Mouse (Mus musculus): ENCODE measurements around the gene Gfod2.

The Gfod2 gene

GRCm38 (mm10) chr8:105758277-105759108 is at the start of gene Gfod2:
Gene Gfod2 (minus strand): TSS chr8:105758664.
- in situ Hi-C loops (cut with MboI, MseI): no loop called here

- in situ Hi-C loops (cut with MboI, MseI): loop anchor here (25.0 kb wide), 1 partner anchor 1220 kb away; the partner anchor contains the start of gene Pdp2
Measured at GRCm38 (mm10) chr8:105807766-105808165, 49.3 kb upstream of the Gfod2 start.

DNA sequence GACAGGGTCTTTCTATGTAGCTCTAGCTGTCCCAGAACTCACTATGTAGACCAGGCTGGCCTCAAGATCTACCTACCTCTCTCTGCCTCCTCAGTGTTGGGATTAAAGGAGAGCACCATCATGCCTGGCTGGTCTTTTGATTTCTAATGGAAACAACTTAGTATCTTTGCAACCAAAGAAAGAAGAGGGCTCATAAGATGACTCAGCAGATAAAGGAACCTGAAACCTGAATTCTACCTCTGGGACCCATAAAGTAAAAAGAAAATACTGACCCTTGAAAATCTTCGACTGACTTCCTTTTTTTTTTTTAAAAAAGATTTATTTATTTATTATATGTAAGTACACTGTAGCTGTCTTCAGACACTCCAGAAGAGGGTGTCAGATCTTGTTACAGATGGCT is 47.5 kb upstream of the Gfod2 start:
- in situ Hi-C loops (cut with MboI, MseI): loop anchor here (25.0 kb wide), 1 partner anchor 1219 kb away; the partner anchor contains the start of gene Pdp2

- in situ Hi-C loops (cut with MboI, MseI): loop anchor here (25.0 kb wide), 1 partner anchor 1218 kb away; the partner anchor contains the start of gene Pdp2
Measured at GRCm38 (mm10) chr8:105805346-105805745, 46.9 kb upstream of the Gfod2 start.

GRCm38 (mm10) chr8:105804797-105805196 is 46.3 kb upstream of the Gfod2 start:
- in situ Hi-C loops (cut with MboI, MseI): loop anchor here (25.0 kb wide), 1 partner anchor 1217 kb away; the partner anchor contains the start of gene Pdp2

DNA sequence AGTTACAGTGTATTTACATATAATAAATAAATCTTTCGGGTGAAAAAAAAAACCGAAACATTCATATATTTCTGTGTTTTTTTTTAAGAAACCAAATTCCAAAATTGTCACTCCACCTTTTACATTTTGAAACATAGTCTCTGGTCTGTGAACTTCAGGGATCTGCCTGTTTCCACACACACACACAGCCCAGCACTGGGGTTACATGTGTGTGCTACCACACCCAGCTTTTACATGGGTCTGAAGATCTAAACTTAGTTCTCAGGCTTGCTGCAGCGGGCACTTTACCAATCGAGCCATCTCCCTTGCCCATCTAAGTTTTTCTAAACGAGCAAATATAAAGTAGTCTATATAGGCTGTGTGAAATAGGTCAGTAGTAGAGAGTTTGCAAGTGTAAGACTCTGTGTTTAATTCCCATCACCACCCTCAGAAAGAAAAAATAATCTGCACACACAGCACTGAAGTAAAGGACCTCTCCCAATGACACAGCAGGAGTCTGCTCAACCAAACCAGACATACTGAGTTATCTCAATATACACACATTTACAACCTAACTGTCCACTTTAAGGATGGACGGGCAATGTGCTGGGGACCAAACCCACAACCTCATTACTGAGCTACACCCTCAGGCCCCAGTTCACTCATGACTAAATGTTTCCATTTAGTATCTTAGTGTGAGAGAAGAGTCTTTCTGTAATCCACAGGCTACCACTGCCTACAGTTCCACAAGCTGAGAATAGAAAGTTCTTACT is 42.9 kb upstream of the Gfod2 start:
- in situ Hi-C loops (cut with MboI, MseI): loop anchor here (25.0 kb wide), 1 partner anchor 1214 kb away; the partner anchor contains the start of gene Pdp2

DNA sequence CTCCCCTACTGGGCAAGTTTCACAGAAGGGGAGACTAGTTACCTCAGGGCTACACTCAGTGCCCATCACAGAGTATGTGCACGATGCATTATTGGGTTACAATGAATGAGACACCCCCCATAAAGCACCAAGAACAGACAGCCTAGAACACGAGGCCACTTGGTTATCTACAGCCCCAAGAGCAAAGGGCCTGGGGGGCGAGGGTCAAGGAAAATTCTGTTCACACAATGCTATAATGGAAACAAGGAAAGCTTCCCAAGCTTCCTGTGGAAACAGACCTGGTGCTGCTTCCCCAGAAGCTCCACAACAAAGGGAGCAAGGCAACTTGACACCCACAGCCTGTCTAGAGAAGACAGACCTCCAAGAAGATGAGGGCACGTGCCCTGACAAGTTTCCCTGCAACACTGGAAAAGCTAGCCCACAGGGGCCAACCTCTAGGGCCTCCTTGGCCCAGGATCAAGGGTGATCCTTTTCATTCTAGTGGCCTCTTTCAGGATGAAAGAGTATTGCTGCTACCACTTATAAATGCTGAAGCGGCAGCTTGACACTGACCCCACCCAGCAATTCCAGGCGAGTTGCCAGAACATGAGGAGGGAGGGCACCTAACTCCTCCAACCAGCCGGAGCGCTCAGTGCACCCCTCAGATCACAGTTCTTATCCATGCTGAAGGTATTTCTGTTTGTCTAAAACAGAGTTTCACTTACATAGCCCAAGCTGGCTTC is 40.8 kb upstream of the Gfod2 start:
- in situ Hi-C loops (cut with MboI, MseI): no loop called here

- in situ Hi-C loops (cut with MboI, MseI): no loop called here
Measured at GRCm38 (mm10) chr8:105798408-105798807, 39.9 kb upstream of the Gfod2 start.

- in situ Hi-C loops (cut with MboI, MseI): no loop called here
Measured at GRCm38 (mm10) chr8:105795785-105796184, 37.3 kb upstream of the Gfod2 start.

GRCm38 (mm10) chr8:105794009-105794598 is 35.6 kb upstream of the Gfod2 start:
- in situ Hi-C loops (cut with MboI, MseI): no loop called here

DNA sequence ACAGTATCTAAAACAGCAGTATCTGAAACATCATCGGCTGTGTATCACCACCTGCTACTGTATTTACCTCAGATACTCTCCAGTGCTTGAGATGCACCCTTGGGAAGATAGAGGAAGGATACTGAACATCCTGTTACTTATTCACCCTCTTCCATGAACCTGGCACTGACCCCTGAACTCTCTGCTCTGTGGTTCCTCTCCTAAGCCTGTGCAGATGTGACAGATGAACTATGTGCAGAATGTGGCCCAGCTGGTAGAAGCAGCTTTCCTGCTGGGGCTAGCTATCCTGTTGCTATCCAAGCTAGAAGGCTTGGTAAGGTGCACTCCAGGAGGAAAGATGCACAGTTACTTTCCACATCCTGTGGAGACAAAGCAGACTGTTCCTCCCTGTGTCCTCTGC is 34.9 kb upstream of the Gfod2 start:
- in situ Hi-C loops (cut with MboI, MseI): no loop called here

DNA sequence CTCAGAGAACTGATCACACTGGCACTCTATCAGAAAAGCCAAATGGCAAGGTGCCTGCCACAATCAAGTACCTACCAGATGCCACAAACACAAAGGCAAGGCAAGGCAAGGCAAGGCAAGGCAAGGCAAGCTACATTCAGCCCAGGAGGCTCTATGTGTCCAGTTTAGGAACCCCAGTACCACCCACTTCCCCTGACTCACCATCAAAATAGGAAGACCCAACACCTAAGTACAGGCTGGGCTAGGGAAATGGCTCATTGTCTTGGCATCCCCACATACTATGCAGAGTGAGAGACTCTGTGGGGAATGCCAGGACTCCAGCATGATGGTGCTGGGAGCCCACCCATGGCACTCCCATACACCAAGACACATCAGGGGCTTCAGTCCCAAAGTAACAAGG is 31.2 kb upstream of the Gfod2 start:
- in situ Hi-C loops (cut with MboI, MseI): loop anchor here (10.0 kb wide), 1 partner anchor 175 kb away; no protein-coding TSS in a partner anchor

DNA sequence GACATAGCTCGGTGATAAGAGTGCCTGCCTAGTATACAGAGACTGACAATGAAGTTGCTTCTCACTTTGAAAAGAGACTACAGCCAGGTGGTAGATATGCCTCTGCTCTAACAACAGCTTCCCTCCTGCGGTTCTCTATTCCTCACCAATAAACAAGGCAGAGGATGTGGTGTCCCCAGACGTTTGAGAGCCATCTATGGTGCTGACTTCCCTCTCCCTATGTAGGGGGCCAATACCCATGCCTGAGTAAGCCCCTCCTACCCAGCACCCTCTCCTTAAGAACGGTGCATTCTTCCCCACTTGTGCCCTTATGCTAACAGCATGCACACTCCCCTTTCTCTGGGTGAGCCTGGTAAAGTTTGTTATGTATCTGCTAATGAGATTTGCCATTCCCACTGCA is 30.5 kb upstream of the Gfod2 start:
- in situ Hi-C loops (cut with MboI, MseI): loop anchor here (10.0 kb wide), 1 partner anchor 174 kb away; no protein-coding TSS in a partner anchor

GRCm38 (mm10) chr8:105788241-105788640 is 29.8 kb upstream of the Gfod2 start:
- in situ Hi-C loops (cut with MboI, MseI): loop anchor here (10.0 kb wide), 1 partner anchor 173 kb away; no protein-coding TSS in a partner anchor

- in situ Hi-C loops (cut with MboI, MseI): loop anchor here (5.0 to 10.0 kb wide), 2 partner anchors 68 to 165 kb away; no protein-coding TSS in a partner anchor
Measured at GRCm38 (mm10) chr8:105780298-105780697, 21.8 kb upstream of the Gfod2 start.

- in situ Hi-C loops (cut with MboI, MseI): no loop called here
Measured at GRCm38 (mm10) chr8:105777833-105778232, 19.4 kb upstream of the Gfod2 start.

GRCm38 (mm10) chr8:105774498-105774897 is 16.0 kb upstream of the Gfod2 start:
- in situ Hi-C loops (cut with MboI, MseI): no loop called here

- in situ Hi-C loops (cut with MboI, MseI): no loop called here
Measured at GRCm38 (mm10) chr8:105773441-105773861, 15.0 kb upstream of the Gfod2 start.

DNA sequence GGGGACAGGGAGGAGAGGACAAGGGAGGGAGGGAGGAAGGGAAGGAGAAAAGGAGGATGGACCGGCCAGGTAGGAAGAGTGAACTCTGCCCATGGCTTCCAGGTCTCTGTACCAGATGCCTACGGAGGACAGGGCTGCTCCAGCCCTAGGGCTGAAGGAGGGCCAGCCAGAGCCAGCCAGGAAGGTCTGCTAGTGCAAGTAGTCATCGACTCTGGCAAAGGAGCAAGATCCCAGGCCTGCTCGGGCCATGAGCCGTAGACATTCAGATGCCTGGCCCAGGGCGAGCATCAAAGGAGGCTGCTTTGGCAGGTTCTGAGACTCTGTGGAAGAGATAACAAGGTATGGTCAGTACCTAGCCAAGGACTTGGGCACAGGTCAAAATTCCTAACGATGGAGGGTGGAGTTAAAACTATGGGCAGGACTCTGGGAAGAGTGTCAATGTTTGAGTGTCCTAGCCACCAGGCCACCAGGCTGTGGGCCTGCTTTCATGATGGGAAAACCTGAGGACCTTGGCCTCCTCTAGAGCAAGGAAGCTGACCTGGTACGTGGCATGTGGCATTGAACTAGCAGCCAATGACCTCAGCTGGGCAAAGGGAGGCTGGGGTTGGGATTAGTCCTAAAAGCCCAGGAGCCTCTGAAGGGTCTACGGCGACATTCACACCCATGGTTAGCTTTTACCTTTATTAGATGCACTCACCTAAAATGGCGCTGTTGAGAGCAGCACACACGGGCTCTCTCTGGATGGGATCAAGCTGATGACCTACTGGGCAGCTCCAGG is 13.1 kb upstream of the Gfod2 start:
- in situ Hi-C loops (cut with MboI, MseI): no loop called here

GRCm38 (mm10) chr8:105770609-105771008 is 12.1 kb upstream of the Gfod2 start:
- in situ Hi-C loops (cut with MboI, MseI): no loop called here

All from T-helper 2 cell (primary cell).